Mouse (Mus musculus) erythroblast, embryonic 14.5 days (primary cell): ENCODE results near the gene Shld2.

ENCODE experiments used
- GATA1 ChIP-seq: IDR thresholded peaks from 2 replicates; pipeline ENCODE4 v1.6.1; 2012; ENCODE audit warnings: low read length, inconsistent platforms, mixed read lengths
- TAL1 ChIP-seq: IDR thresholded peaks from 3 replicates; pipeline ENCODE4 v1.6.1; 2012; ENCODE audit warnings: low read length, inconsistent platforms, mixed read lengths

- no peak for TF ChIP-seq TAL1
- no peak for TF ChIP-seq GATA1
These were observed 17.3 kb upstream of the Shld2 start for GRCm38 (mm10) chr14:34327618-34328017.
